Mouse (Mus musculus) adrenal gland, postnatal 10 days (tissue): Measurements from ENCODE around the gene Rcor2. TPM values are rescaled to one million over a fixed set of nuclear protein-coding genes. Genes with fewer than 3 reads are reported as not detected.

Experiments
- DNase-seq: peaks from one replicate; pipeline ENCODE4 v3.0.0; 2021; ENCODE audit warnings: mixed read lengths
- total RNA-seq, 2 experiments: library from RNA; stranded (reverse); gene quantifications; 2 replicates each; pipeline ENCODE4 v1.2.3; 2021

Gene Rcor2
- total RNA-seq, 2 experiments from 2014 or later, result 4.5 to 7.6 TPM

GRCm38 (mm10) chr19:7265478-7266191, 1.5 kb upstream of the Rcor2 start:
- DNase-seq, result no peak

GRCm38 (mm10) chr19:7266421-7266831, 699 bp upstream of the Rcor2 start:
- no peak for DNase-seq

GRCm38 (mm10) chr19:7267781-7268721, 926 bp downstream of the Rcor2 start:
- peak; percentile 88 for DNase-seq

GRCm38 (mm10) chr19:7268722-7269090, 1.6 kb downstream of the Rcor2 start:
- peak; percentile 90 for DNase-seq

GRCm38 (mm10) chr19:7269290-7270044, 2.3 kb downstream of the Rcor2 start:
- peak; percentile 33 for DNase-seq

GRCm38 (mm10) chr19:7273486-7273885, 6.4 kb downstream of the Rcor2 start:
- no peak for DNase-seq

- DNase-seq, result peak; percentile 71
These were observed 7.3 kb downstream of the Rcor2 start for GRCm38 (mm10) chr19:7274326-7274990.

- DNase-seq, result peak; percentile 64
These were observed 8.1 kb downstream of the Rcor2 start for GRCm38 (mm10) chr19:7275131-7275789.

- DNase-seq, result peak; percentile 47
These were observed 9.0 kb downstream of the Rcor2 start for GRCm38 (mm10) chr19:7276053-7276659.

- no peak for DNase-seq
These were observed 9.7 kb downstream of the Rcor2 start for GRCm38 (mm10) chr19:7276796-7277195.

- peak; percentile 51 for DNase-seq
These were observed 11.2 kb downstream of the Rcor2 start for GRCm38 (mm10) chr19:7278200-7278906.

- peak; percentile 65 for DNase-seq
These were observed 12.0 kb downstream of the Rcor2 start for GRCm38 (mm10) chr19:7279114-7279513.

GRCm38 (mm10) chr19:7280557-7281330, 13.6 kb downstream of the Rcor2 start:
- DNase-seq, result no peak

- DNase-seq, result no peak
These were observed 19.6 kb downstream of the Rcor2 start for GRCm38 (mm10) chr19:7286563-7287315.

- DNase-seq, result no peak
These were observed 21.2 kb downstream of the Rcor2 start for GRCm38 (mm10) chr19:7288288-7288687.

GRCm38 (mm10) chr19:7289767-7290166, 22.6 kb downstream of the Rcor2 start:
- no peak for DNase-seq

- no peak for DNase-seq
These were observed 25.0 kb downstream of the Rcor2 start for GRCm38 (mm10) chr19:7291958-7292709.
